Comparison of ENCODE assay signal across 8 mouse cellular contexts in the genomic region with DNA sequence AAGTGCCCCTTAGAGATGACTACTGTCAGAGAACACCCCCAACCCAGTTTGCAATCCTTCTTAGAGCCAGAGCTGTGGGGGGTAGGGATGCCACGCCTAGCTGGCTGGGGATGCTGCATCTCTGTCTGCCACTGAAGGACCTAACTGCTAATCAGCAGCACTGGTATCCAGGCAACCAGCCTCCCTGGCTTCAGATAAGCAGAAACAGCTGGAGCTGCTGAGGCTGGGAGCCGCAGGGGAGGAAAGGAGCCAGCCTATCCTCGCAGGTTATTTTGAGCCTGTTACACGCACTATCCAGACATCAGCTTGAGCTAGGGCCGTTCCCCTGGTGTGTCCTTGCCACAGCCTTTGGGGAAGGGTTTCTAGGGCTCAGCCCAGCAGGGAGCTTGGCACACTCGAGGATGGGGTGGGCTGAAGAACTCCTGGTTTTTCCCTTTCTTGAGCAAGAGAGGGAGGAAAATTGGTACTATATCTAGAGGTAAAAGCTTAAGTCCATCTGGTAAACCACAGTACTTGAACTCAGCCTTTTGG.
A peak's percentile ranks its signal among the peaks of the same experiment; 100 is the strongest.
DNase-seq lines count a peak whose midpoint lies in the region; ATAC-seq lines count a peak whose summit lies in the region.

No protein-coding gene starts in this region.

- intact Hi-C loops in gastrocnemius, postnatal 14 days (cut with DNase I; ENCODE audit: low total_unique reads), result no loop called here

- H3K9ac ChIP-seq in lung, embryonic 16.5 days (ENCODE audit: low read length), result 0 out of 2 replicates have a peak overlapping the region, but pooled peaks have one; percentile 14
- H3K9ac ChIP-seq in intestine, embryonic 15.5 days, result no peak overlapping the region
- H3K9ac ChIP-seq in stomach, embryonic 15.5 days, result no peak overlapping the region

- WGBS in lung, embryonic 16.5 days, result 11% methylated on average over 6 of the region's 6 CpGs
- 13% methylated on average over 6 of the region's 6 CpGs for WGBS in intestine, embryonic 15.5 days
- 14% methylated on average over 6 of the region's 6 CpGs for WGBS in stomach, embryonic 15.5 days

- ATAC-seq in lung, embryonic 16.5 days (ENCODE audit: low read depth), result peak; percentile 16
- peak; percentile 57 for ATAC-seq in intestine, embryonic 15.5 days
- ATAC-seq in stomach, embryonic 15.5 days (ENCODE audit: insufficient read depth, low FRiP score, low read depth), result peak; percentile 60; the same call in 1 of the 2 replicates

- no peaks in the 10 kb centered on the region for H3K27me3 ChIP-seq in lung, embryonic 16.5 days (ENCODE audit: control insufficient read depth, insufficient read depth, low read depth, low read length)
- no peaks in the 10 kb centered on the region for H3K27me3 ChIP-seq in intestine, embryonic 15.5 days (replicated peaks)
- no peaks in the 10 kb centered on the region for H3K27me3 ChIP-seq in stomach, embryonic 15.5 days (replicated peaks)

- H3K4me3 ChIP-seq in lung, embryonic 16.5 days (ENCODE audit: low read length), result no peak overlapping the region
- H3K4me3 ChIP-seq in intestine, embryonic 15.5 days (replicated peaks), result no peak overlapping the region
- no peak overlapping the region for H3K4me3 ChIP-seq in stomach, embryonic 15.5 days (replicated peaks)

- peaks cover 43% of the 10 kb centered on the region for H3K4me1 ChIP-seq in lung, embryonic 16.5 days (replicated peaks; ENCODE audit: control insufficient read depth, insufficient read depth, low read length)
- H3K4me1 ChIP-seq in intestine, embryonic 15.5 days (replicated peaks), result peaks cover 16% of the 10 kb centered on the region
- H3K4me1 ChIP-seq in stomach, embryonic 15.5 days, result peaks cover 24% of the 10 kb centered on the region

- peak overlapping the region; percentile 65 for H3K27ac ChIP-seq in lung, embryonic 16.5 days (ENCODE audit: low read length)
- 0 out of 2 replicates have a peak overlapping the region, but pooled peaks have one; percentile 28 for H3K27ac ChIP-seq in intestine, embryonic 15.5 days
- peak overlapping the region; percentile 54; the same call in 1 of the 2 replicates for H3K27ac ChIP-seq in stomach, embryonic 15.5 days

- no peaks in the 10 kb centered on the region for H3K36me3 ChIP-seq in lung, embryonic 16.5 days (ENCODE audit: control insufficient read depth, insufficient read depth, low read length)
- H3K36me3 ChIP-seq in intestine, embryonic 15.5 days, result no peaks in the 10 kb centered on the region
- H3K36me3 ChIP-seq in stomach, embryonic 15.5 days, result no peaks in the 10 kb centered on the region

- H3K9me3 ChIP-seq in lung, embryonic 16.5 days (ENCODE audit: control insufficient read depth, low read length), result no peaks in the 10 kb centered on the region
- no peaks in the 10 kb centered on the region for H3K9me3 ChIP-seq in intestine, embryonic 15.5 days
- no peaks in the 10 kb centered on the region for H3K9me3 ChIP-seq in stomach, embryonic 15.5 days

- no peak for DNase-seq in lung, postnatal 10 days
- DNase-seq in embryo, embryonic 10 days (ENCODE audit: low spot score), result peak; percentile 89
- peak; percentile 82 for DNase-seq in gastrocnemius, postnatal 14 days
- DNase-seq in mesoderm, embryonic 11.5 days (ENCODE audit: low read depth, low spot score), result peak; percentile 85
- DNase-seq in thymus, postnatal 0 days (ENCODE audit: low spot score), result no peak

- no peak overlapping the region for H3K4me2 ChIP-seq in lung, embryonic 16.5 days (ENCODE audit: low read depth, low read length)
- H3K4me2 ChIP-seq in intestine, embryonic 15.5 days (replicated peaks), result no peak overlapping the region
- no peak overlapping the region for H3K4me2 ChIP-seq in stomach, embryonic 15.5 days

Comparison
In these comparisons a context has a peak if more than half of its experiments do, and no peak if none do; other contexts are left out.
1. DNase-seq: peak in embryo, embryonic 10 days (single experiment), gastrocnemius, postnatal 14 days (single experiment) and mesoderm, embryonic 11.5 days (single experiment); none in lung, postnatal 10 days (single experiment) and thymus, postnatal 0 days (single experiment).
2. Peak in every context shown above with its lines, with median percentiles within 50 percentile points of each other: ATAC-seq and H3K27ac ChIP-seq.